Mouse (Mus musculus) heart, adult 2 months (tissue): Measurements from ENCODE around the gene Mpnd. TPM values are rescaled to one million over a fixed set of nuclear protein-coding genes. Genes with fewer than 3 reads are reported as not detected.

ENCODE experiments used
- DNase-seq, 2 experiments: peaks; one replicate each; pipeline ENCODE4 v3.0.0; 2021
- H3K27ac ChIP-seq: fragments of 200-600 bp; 2 replicates; pipeline ENCODE4 v1.8.1; 2022
- H3K27me3 ChIP-seq: fragments of 200-500 bp; 2 replicates; pipeline ENCODE4 v1.6.1; 2012; ENCODE audit warnings: mild to moderate bottlenecking, low read length, inconsistent platforms, mixed read lengths; ENCODE audit not compliant: control insufficient read depth, insufficient read depth
- H3K36me3 ChIP-seq: fragments of 200-500 bp; 2 replicates; pipeline ENCODE4 v1.6.1; 2012; ENCODE audit warnings: low read length, inconsistent platforms; ENCODE audit not compliant: control insufficient read depth, insufficient read depth
- H3K4me1 ChIP-seq: fragments of 200-500 bp; 2 replicates; pipeline ENCODE4 v1.6.1; 2011; ENCODE audit warnings: low read length; ENCODE audit not compliant: control insufficient read depth, insufficient read depth
- H3K4me3 ChIP-seq: fragments of 200-600 bp; 2 replicates; pipeline ENCODE4 v1.8.1; 2022
- H3K79me2 ChIP-seq: fragments of 200-500 bp; replicated peaks from 2 replicates; pipeline ENCODE4 v1.6.1; 2012; ENCODE audit warnings: mild to moderate bottlenecking, inconsistent platforms, low read length, moderate library complexity, mixed read lengths; ENCODE audit not compliant: control insufficient read depth, insufficient read depth
- H3K9ac ChIP-seq: fragments of 200-500 bp; 2 replicates; pipeline ENCODE4 v1.6.1; 2012; ENCODE audit warnings: low read depth, mild to moderate bottlenecking, control low read depth, inconsistent platforms, low read length, mixed read lengths
- CTCF ChIP-seq: fragments of 200-600 bp; IDR thresholded peaks from 2 replicates; pipeline ENCODE4 v1.8.1; 2022; ENCODE audit warnings: antibody characterized with exemption, mild to moderate bottlenecking, moderate library complexity
- EP300 ChIP-seq: fragments of 200-500 bp; IDR thresholded peaks from 2 replicates; pipeline ENCODE4 v1.6.1; 2011; ENCODE audit warnings: low read depth, low read length, control low read depth; ENCODE audit not compliant: insufficient read depth
- POLR2A ChIP-seq: fragments of 200-500 bp; IDR thresholded peaks from 2 replicates; pipeline ENCODE4 v1.6.1; 2011; ENCODE audit warnings: mild to moderate bottlenecking, low read depth, low read length, control low read depth; ENCODE audit not compliant: insufficient read depth
- WGBS: fragments of 180-500 bp; shearing (Covaris S2); methylation state at CpG from one replicate; pipeline ENCODE4 v1.1.7; 2018; 5-methylcytosine and 5-hydroxymethylcytosine counted together
- intact Hi-C: fragments of 180-260 bp; cut with DNase I; formaldehyde crosslinking; loops from one replicate; pipeline ENCODE4 v1.15.1; 2025
- polyA plus RNA-seq: library from polyadenylated mRNA; depleted of rRNA; stranded (reverse); fragments of >200 nt; gene quantifications from 2 replicates; pipeline ENCODE4 v1.2.3, GENCODE M21; 2012
- total RNA-seq, 2 experiments: library from RNA; stranded (reverse); gene quantifications; 2 replicates each; pipeline ENCODE4 v1.2.3; 2021

Mpnd gene
- total and polyA plus RNA-seq, 3 experiments, result 63.1 to 78.9 (median 68.0) TPM

GRCm38 (mm10) chr17:56011441-56011840 lies 5.9 kb downstream of the Mpnd start:
- TF ChIP-seq POLR2A (no peak), CTCF (no peak), EP300 (no peak)
- Histone ChIP-seq H3K36me3 (no peaks in the 10 kb centered on the region), H3K27ac (no peak overlapping the region), H3K4me1 (peaks cover 4% of the 10 kb centered on the region), H3K9ac (no peak overlapping the region), H3K4me3 (no peak overlapping the region), H3K27me3 (no peaks in the 10 kb centered on the region), H3K79me2 (no peaks in the 10 kb centered on the region)
- 87% methylated on average over 7 of the region's 7 CpGs for WGBS
- DNase-seq, result no peak
- intact Hi-C loops, result loop anchor here (2.0 kb wide), 1 partner anchor 25 kb away; the partner anchor contains the start of gene Sh3gl1

GRCm38 (mm10) chr17:56015293-56015692 lies 9.8 kb downstream of the Mpnd start:
- no peak for DNase-seq
- H3K9ac ChIP-seq, result no peak overlapping the region
- no peak overlapping the region for H3K27ac ChIP-seq
- no peak overlapping the region for H3K4me3 ChIP-seq
- H3K36me3 ChIP-seq, result no peaks in the 10 kb centered on the region
- 82% methylated on average over 9 of the region's 9 CpGs for WGBS
- no peak for TF ChIP-seq EP300
- TF ChIP-seq POLR2A, result no peak
- no peak for TF ChIP-seq CTCF
- no peaks in the 10 kb centered on the region for H3K27me3 ChIP-seq
- H3K79me2 ChIP-seq, result no peaks in the 10 kb centered on the region
- intact Hi-C loops, result no loop called here
- H3K4me1 ChIP-seq, result peaks cover 2% of the 10 kb centered on the region; the same call in 1 of the 2 replicates

- H3K9ac ChIP-seq, result no peak overlapping the region
- H3K36me3 ChIP-seq, result no peaks in the 10 kb centered on the region
- H3K27me3 ChIP-seq, result no peaks in the 10 kb centered on the region
- 80% methylated on average over 8 of the region's 8 CpGs for WGBS
- TF ChIP-seq CTCF (no peak), EP300 (no peak), POLR2A (no peak)
- no peaks in the 10 kb centered on the region for H3K79me2 ChIP-seq
- no peak for DNase-seq
- intact Hi-C loops, result no loop called here
- H3K27ac ChIP-seq, result no peak overlapping the region
- H3K4me3 ChIP-seq, result no peak overlapping the region
- no peaks in the 10 kb centered on the region for H3K4me1 ChIP-seq
Observed at GRCm38 (mm10) chr17:56016382-56016781, 10.9 kb downstream of the Mpnd start.

GRCm38 (mm10) chr17:56016793-56017785 lies 11.6 kb downstream of the Mpnd start:
- Histone ChIP-seq H3K79me2 (peaks cover 2% of the 10 kb centered on the region; the same call in 1 of the 2 replicates), H3K27ac (no peak overlapping the region), H3K4me1 (peaks cover 6% of the 10 kb centered on the region), H3K36me3 (no peaks in the 10 kb centered on the region), H3K27me3 (no peaks in the 10 kb centered on the region), H3K4me3 (no peak overlapping the region), H3K9ac (no peak overlapping the region)
- 81% methylated on average over 15 of the region's 15 CpGs for WGBS
- DNase-seq, result no peak
- intact Hi-C loops, result no loop called here
- TF ChIP-seq CTCF (no peak), POLR2A (no peak)

GRCm38 (mm10) chr17:56017848-56018247 lies 12.3 kb downstream of the Mpnd start:
- 87% methylated on average over 7 of the region's 7 CpGs for WGBS
- Histone ChIP-seq H3K4me1 (peaks cover 11% of the 10 kb centered on the region), H3K27me3 (no peaks in the 10 kb centered on the region), H3K4me3 (no peak overlapping the region), H3K9ac (no peak overlapping the region), H3K79me2 (peaks cover 2% of the 10 kb centered on the region; the same call in 1 of the 2 replicates), H3K36me3 (no peaks in the 10 kb centered on the region), H3K27ac (no peak overlapping the region)
- TF ChIP-seq CTCF (no peak), POLR2A (no peak), EP300 (no peak)
- no peak for DNase-seq
- intact Hi-C loops, result no loop called here

GRCm38 (mm10) chr17:56018347-56019131 lies 13.0 kb downstream of the Mpnd start:
- 67% methylated on average over 20 of the region's 20 CpGs for whole genome bisulfite sequencing
- H3K36me3 ChIP-seq, result no peaks in the 10 kb centered on the region
- H3K9ac ChIP-seq, result no peak overlapping the region
- no peak overlapping the region for H3K27ac ChIP-seq
- no peak overlapping the region for H3K4me3 ChIP-seq
- intact Hi-C loops, result no loop called here
- peaks cover 17% of the 10 kb centered on the region for H3K4me1 ChIP-seq
- DNase-seq, result peak in 1 of 2 experiments; percentile 46
- peaks cover 2% of the 10 kb centered on the region; the same call in 1 of the 2 replicates for H3K79me2 ChIP-seq
- no peaks in the 10 kb centered on the region for H3K27me3 ChIP-seq
- TF ChIP-seq CTCF, result peak; percentile 67
- TF ChIP-seq POLR2A, result no peak
